Mouse (Mus musculus) liver, embryonic 14.5 days (tissue): ENCODE data around the gene Syne1. TPM values are rescaled to one million over a fixed set of nuclear protein-coding genes. Genes with fewer than 3 reads are reported as not detected.

Source experiments
- ATAC-seq: fragments of 200-750 bp; cut with Nextera tagmentation; 2 replicates; pipeline ENCODE4 v1.8.0; 2017; ENCODE audit warnings: moderate number of reproducible peaks, mild to moderate bottlenecking, moderate library complexity; ENCODE audit not compliant: insufficient read depth
- DNase-seq, 3 experiments: peaks; one replicate each; pipeline ENCODE4 v3.0.0-alpha.2; 2012 to 2013; ENCODE audit warnings: low read depth in 3 of 3, low spot score in 3 of 3
- H3K27ac ChIP-seq: fragments of 300-500 bp; sonication (generic); 2 replicates; pipeline ENCODE4 v1.5.1; 2014; ENCODE audit warnings: moderate library complexity, mild to moderate bottlenecking, control low read depth, inconsistent platforms
- H3K27me3 ChIP-seq: fragments of 300-500 bp; sonication (generic); 2 replicates; pipeline ENCODE4 v1.6.1; 2014; ENCODE audit warnings: mild to moderate bottlenecking, low read length, moderate library complexity; ENCODE audit not compliant: control insufficient read depth, insufficient read depth
- H3K36me3 ChIP-seq: fragments of 300-500 bp; sonication (generic); replicated peaks from 2 replicates; pipeline ENCODE4 v1.6.1; 2014; ENCODE audit warnings: low read depth; ENCODE audit not compliant: control insufficient read depth, insufficient read depth
- H3K4me1 ChIP-seq, 2 experiments: fragments of 200-500 bp in 1 of 2; fragments of 300-500 bp in 1 of 2; sonication (generic) in 1 of 2; replicated peaks; 2 replicates each; pipeline ENCODE4 v1.6.1; 2012 to 2014; ENCODE audit warnings: antibody characterized with exemption in 1 of 2, inconsistent platforms in 1 of 2, low read length in 1 of 2; ENCODE audit not compliant: control insufficient read depth in 2 of 2, insufficient read depth in 2 of 2
- H3K4me2 ChIP-seq: fragments of 300-500 bp; sonication (generic); 2 replicates; pipeline ENCODE4 v1.6.1; 2014; ENCODE audit warnings: low read depth, mild to moderate bottlenecking, control low read depth, moderate library complexity
- H3K4me3 ChIP-seq, 2 experiments: fragments of 200-500 bp in 1 of 2; fragments of 300-500 bp in 1 of 2; sonication (generic) in 1 of 2; 2 replicates each; pipeline ENCODE4 v1.5.1; 2012 to 2014; ENCODE audit warnings: low read depth in 2 of 2, low read length in 2 of 2, mild to moderate bottlenecking in 2 of 2, control low read depth in 1 of 2, inconsistent platforms in 1 of 2, moderate library complexity in 1 of 2; ENCODE audit not compliant: insufficient read depth in 1 of 2
- H3K9ac ChIP-seq: fragments of 300-500 bp; sonication (generic); replicated peaks from 2 replicates; pipeline ENCODE4 v1.6.1; 2014; ENCODE audit warnings: mild to moderate bottlenecking, control low read depth, moderate library complexity
- H3K9me3 ChIP-seq: fragments of 300-500 bp; sonication (generic); 2 replicates; pipeline ENCODE4 v1.6.1; 2016; ENCODE audit warnings: low read length, mixed read lengths; ENCODE audit not compliant: control insufficient read depth
- CTCF ChIP-seq: IDR thresholded peaks from 2 replicates; pipeline ENCODE4 v1.5.1; 2016; ENCODE audit warnings: antibody characterized with exemption, low read depth, control low read depth
- EP300 ChIP-seq: IDR thresholded peaks from 2 replicates; pipeline ENCODE4 v1.6.1; 2016; ENCODE audit warnings: antibody characterized with exemption, low read depth
- WGBS: fragments of 180-500 bp; shearing (Covaris S2); extraction: QIAGEN DNeasy Blood & Tissue Kit; methylation state at CpG from one replicate; pipeline ENCODE4 v1.1.7; 2014; ENCODE audit not compliant: insufficient replicate concordance; 5-methylcytosine and 5-hydroxymethylcytosine counted together
- polyA plus RNA-seq, 2 experiments: library from polyadenylated mRNA; depleted of rRNA in 1 of 2; stranded (reverse) in 1 of 2; unstranded in 1 of 2; fragments of >200 nt; fragmentation: Nextera tagmentation in 1 of 2; extraction: Ambion mirVana in 1 of 2; gene quantifications; 2 replicates each; pipeline versions ENCODE4 v1.2.1 to v1.2.3; 2012 to 2014

The Syne1 gene
- polyA plus RNA-seq, 2 experiments: 3.1 to 3.6 TPM

- no peak overlapping the region for H3K4me2 ChIP-seq
- no peaks in the 10 kb centered on the region for H3K36me3 ChIP-seq
- TF ChIP-seq CTCF (no peak), EP300 (no peak)
- ATAC-seq (no peak), DNase-seq (no peak)
- no peaks in the 10 kb centered on the region for H3K4me1 ChIP-seq
- H3K4me3 ChIP-seq: no peak overlapping the region
- H3K9me3 ChIP-seq: no peaks in the 10 kb centered on the region
- H3K27me3 ChIP-seq: no peaks in the 10 kb centered on the region
- H3K9ac ChIP-seq: no peak overlapping the region
- no peak overlapping the region for H3K27ac ChIP-seq
- 55% methylated on average over 2 of the region's 2 CpGs for WGBS
These were observed 53.4 kb downstream of the Syne1 start for GRCm38 (mm10) chr10:5497859-5498258.

GRCm38 (mm10) chr10:5491050-5491449 lies 60.2 kb downstream of the Syne1 start:
- no peak overlapping the region for H3K4me3 ChIP-seq
- no peaks in the 10 kb centered on the region for H3K9me3 ChIP-seq
- 69% methylated on average over 9 of the region's 9 CpGs for whole genome bisulfite sequencing
- no peak overlapping the region for H3K9ac ChIP-seq
- TF ChIP-seq EP300 (no peak), CTCF (no peak)
- no peaks in the 10 kb centered on the region for H3K36me3 ChIP-seq
- ATAC-seq (no peak), DNase-seq (no peak)
- no peak overlapping the region for H3K4me2 ChIP-seq
- no peak overlapping the region for H3K27ac ChIP-seq
- H3K27me3 ChIP-seq: no peaks in the 10 kb centered on the region
- H3K4me1 ChIP-seq: no peaks in the 10 kb centered on the region

GRCm38 (mm10) chr10:5490029-5490428 lies 61.3 kb downstream of the Syne1 start:
- Histone ChIP-seq H3K9ac (no peak overlapping the region), H3K36me3 (no peaks in the 10 kb centered on the region), H3K4me1 (no peaks in the 10 kb centered on the region), H3K4me2 (no peak overlapping the region), H3K4me3 (no peak overlapping the region), H3K27me3 (no peaks in the 10 kb centered on the region), H3K27ac (no peak overlapping the region), H3K9me3 (no peaks in the 10 kb centered on the region)
- no peak for ATAC-seq
- DNase-seq: no peak
- TF ChIP-seq CTCF (peak; percentile 71), EP300 (no peak)
- WGBS: 47% methylated on average over 6 of the region's 6 CpGs

- WGBS: 26% methylated on average over 5 of the region's 5 CpGs
- H3K9ac ChIP-seq: no peak overlapping the region
- no peaks in the 10 kb centered on the region for H3K36me3 ChIP-seq
- no peak overlapping the region for H3K4me2 ChIP-seq
- no peaks in the 10 kb centered on the region for H3K9me3 ChIP-seq
- H3K27ac ChIP-seq: no peak overlapping the region
- TF ChIP-seq CTCF (no peak), EP300 (no peak)
- no peaks in the 10 kb centered on the region for H3K27me3 ChIP-seq
- no peak for DNase-seq
- no peak for ATAC-seq
- no peaks in the 10 kb centered on the region for H3K4me1 ChIP-seq
- H3K4me3 ChIP-seq: no peak overlapping the region
These were observed 63.2 kb downstream of the Syne1 start for GRCm38 (mm10) chr10:5488097-5488496.

- Histone ChIP-seq H3K4me2 (no peak overlapping the region), H3K4me3 (no peak overlapping the region), H3K9me3 (no peaks in the 10 kb centered on the region), H3K27ac (no peak overlapping the region), H3K9ac (no peak overlapping the region), H3K36me3 (no peaks in the 10 kb centered on the region), H3K27me3 (no peaks in the 10 kb centered on the region), H3K4me1 (no peaks in the 10 kb centered on the region)
- no peak for ATAC-seq
- TF ChIP-seq EP300 (no peak), CTCF (0 out of 2 replicates have a peak, but pooled peaks have one; percentile 18)
- WGBS: 46% methylated on average over 9 of the region's 9 CpGs
- DNase-seq: no peak
These were observed 70.4 kb downstream of the Syne1 start for GRCm38 (mm10) chr10:5480552-5481550.
